Mouse (Mus musculus): ENCODE data around the gene Gpr179. TPM values are rescaled to one million over a fixed set of nuclear protein-coding genes. Genes with fewer than 3 reads are reported as not detected.

Gene Gpr179
- polyA plus RNA-seq, 1 experiment from 2014 or later, result 0.08 TPM

DNA sequence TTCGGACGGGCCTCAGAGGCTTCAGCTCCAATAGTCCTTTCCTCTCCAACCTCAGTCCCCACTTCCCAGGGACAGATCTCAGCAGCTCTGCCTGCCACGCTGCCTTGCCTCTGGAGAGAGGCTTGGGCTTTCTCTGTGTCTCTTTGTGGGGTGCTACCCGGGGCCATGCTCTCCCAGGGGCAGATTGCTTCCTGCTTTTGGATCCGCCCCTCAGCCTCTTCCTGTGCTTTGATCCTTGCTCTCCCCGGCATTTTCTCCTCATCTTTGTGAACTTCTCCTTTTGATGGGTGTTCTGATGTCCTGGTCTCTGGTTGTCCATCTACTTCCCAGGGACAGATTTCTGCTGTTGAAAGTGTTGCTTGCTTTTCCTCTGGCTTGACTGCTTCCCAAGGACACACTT is 15.6 kb downstream of the Gpr179 start:
- Histone ChIP-seq H3K36me3 (ENCODE audit: control insufficient read depth, insufficient read depth, low read length) (no peaks in the 10 kb centered on the region), H3K9me3 (ENCODE audit: control insufficient read depth, low read length) (no peaks in the 10 kb centered on the region), H3K4me3 (ENCODE audit: low read depth, low read length) (no peak overlapping the region), H3K4me1 (ENCODE audit: control insufficient read depth, insufficient read depth, low read length) (no peaks in the 10 kb centered on the region), H3K27me3 (ENCODE audit: control insufficient read depth, insufficient read depth, low read length) (no peaks in the 10 kb centered on the region), H3K27ac (ENCODE audit: low read depth, low read length) (no peak overlapping the region), H3K4me2 (ENCODE audit: low read depth) (no peak overlapping the region), H3K9ac (ENCODE audit: low read length) (0 out of 2 replicates have a peak overlapping the region, but pooled peaks have one; percentile 15)
- ATAC-seq (ENCODE audit: insufficient read depth, low FRiP score, low TSS enrichment) (no peak), DNase-seq (ENCODE audit: low spot score) (no peak)
- WGBS, result 48% methylated on average over 6 of the region's 6 CpGs

- H3K36me3 ChIP-seq (ENCODE audit: control insufficient read depth, insufficient read depth, low read length), result no peaks in the 10 kb centered on the region
- H3K27ac ChIP-seq (ENCODE audit: low read depth, low read length), result no peak overlapping the region
- no peak for DNase-seq (ENCODE audit: low spot score)
- H3K4me2 ChIP-seq (ENCODE audit: low read depth), result no peak overlapping the region
- H3K9me3 ChIP-seq (ENCODE audit: control insufficient read depth, low read length), result no peaks in the 10 kb centered on the region
- ATAC-seq (ENCODE audit: insufficient read depth, low FRiP score, low TSS enrichment), result no peak
- no peak overlapping the region for H3K9ac ChIP-seq (ENCODE audit: low read length)
- no peaks in the 10 kb centered on the region for H3K4me1 ChIP-seq (ENCODE audit: control insufficient read depth, insufficient read depth, low read length)
- 86% methylated on average over 9 of the region's 9 CpGs for WGBS
- H3K27me3 ChIP-seq (ENCODE audit: control insufficient read depth, insufficient read depth, low read length), result no peaks in the 10 kb centered on the region
- no peak overlapping the region for H3K4me3 ChIP-seq (ENCODE audit: low read depth, low read length)
These were observed 17.5 kb downstream of the Gpr179 start for GRCm38 (mm10) chr11:97334400-97334799.

DNA sequence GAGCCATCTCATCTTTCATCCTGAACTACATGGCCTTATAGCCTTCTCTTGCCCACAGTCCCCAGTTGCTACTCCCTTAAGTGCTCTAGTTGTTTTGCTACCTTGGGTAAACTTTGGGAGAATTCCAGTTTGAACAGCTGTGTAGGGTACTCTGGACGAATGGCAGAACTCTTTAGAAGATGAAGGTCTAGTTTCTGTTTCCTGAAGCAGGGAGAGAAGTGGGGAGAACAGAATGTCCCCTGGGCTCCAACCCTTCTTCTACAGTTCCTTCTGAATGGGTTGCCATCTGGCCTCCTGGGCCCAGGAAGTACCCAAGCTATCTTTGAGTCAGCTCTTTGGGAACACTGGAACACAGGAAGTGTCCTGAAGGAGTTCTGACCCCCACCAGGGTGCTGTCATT is 18.0 kb downstream of the Gpr179 start:
- no peak for ATAC-seq (ENCODE audit: insufficient read depth, low FRiP score, low TSS enrichment)
- H3K27me3 ChIP-seq (ENCODE audit: control insufficient read depth, insufficient read depth, low read length), result no peaks in the 10 kb centered on the region
- H3K4me1 ChIP-seq (ENCODE audit: control insufficient read depth, insufficient read depth, low read length), result no peaks in the 10 kb centered on the region
- no peak overlapping the region for H3K27ac ChIP-seq (ENCODE audit: low read depth, low read length)
- no peak for DNase-seq (ENCODE audit: low spot score)
- H3K36me3 ChIP-seq (ENCODE audit: control insufficient read depth, insufficient read depth, low read length), result no peaks in the 10 kb centered on the region
- no peak overlapping the region for H3K9ac ChIP-seq (ENCODE audit: low read length)
- 56% methylated on average over 1 of the region's 1 CpGs for WGBS
- no peak overlapping the region for H3K4me2 ChIP-seq (ENCODE audit: low read depth)
- no peak overlapping the region for H3K4me3 ChIP-seq (ENCODE audit: low read depth, low read length)
- H3K9me3 ChIP-seq (ENCODE audit: control insufficient read depth, low read length), result no peaks in the 10 kb centered on the region

- no peak for ATAC-seq (ENCODE audit: insufficient read depth, low FRiP score, low TSS enrichment)
- H3K4me2 ChIP-seq (ENCODE audit: low read depth), result no peak overlapping the region
- no peaks in the 10 kb centered on the region for H3K4me1 ChIP-seq (ENCODE audit: control insufficient read depth, insufficient read depth, low read length)
- no peak for DNase-seq (ENCODE audit: low spot score)
- 55% methylated on average over 9 of the region's 9 CpGs for WGBS
- H3K4me3 ChIP-seq (ENCODE audit: low read depth, low read length), result no peak overlapping the region
- no peaks in the 10 kb centered on the region for H3K36me3 ChIP-seq (ENCODE audit: control insufficient read depth, insufficient read depth, low read length)
- no peak overlapping the region for H3K9ac ChIP-seq (ENCODE audit: low read length)
- no peak overlapping the region for H3K27ac ChIP-seq (ENCODE audit: low read depth, low read length)
- H3K27me3 ChIP-seq (ENCODE audit: control insufficient read depth, insufficient read depth, low read length), result no peaks in the 10 kb centered on the region
- no peaks in the 10 kb centered on the region for H3K9me3 ChIP-seq (ENCODE audit: control insufficient read depth, low read length)
These were observed 18.8 kb downstream of the Gpr179 start for GRCm38 (mm10) chr11:97333044-97333443.

GRCm38 (mm10) chr11:97331231-97332190 is 20.4 kb downstream of the Gpr179 start:
- Histone ChIP-seq H3K9me3 (ENCODE audit: control insufficient read depth, low read length) (no peaks in the 10 kb centered on the region), H3K4me2 (ENCODE audit: low read depth) (no peak overlapping the region), H3K36me3 (ENCODE audit: control insufficient read depth, insufficient read depth, low read length) (peaks cover 3% of the 10 kb centered on the region; the same call in 1 of the 2 replicates), H3K4me1 (ENCODE audit: control insufficient read depth, insufficient read depth, low read length) (no peaks in the 10 kb centered on the region), H3K9ac (ENCODE audit: low read length) (no peak overlapping the region), H3K27ac (ENCODE audit: low read depth, low read length) (no peak overlapping the region), H3K27me3 (ENCODE audit: control insufficient read depth, insufficient read depth, low read length) (no peaks in the 10 kb centered on the region), H3K4me3 (ENCODE audit: low read depth, low read length) (no peak overlapping the region)
- DNase-seq (ENCODE audit: low spot score) (no peak), ATAC-seq (ENCODE audit: insufficient read depth, low FRiP score, low TSS enrichment) (no peak)
- 81% methylated on average over 12 of the region's 12 CpGs for WGBS

DNA sequence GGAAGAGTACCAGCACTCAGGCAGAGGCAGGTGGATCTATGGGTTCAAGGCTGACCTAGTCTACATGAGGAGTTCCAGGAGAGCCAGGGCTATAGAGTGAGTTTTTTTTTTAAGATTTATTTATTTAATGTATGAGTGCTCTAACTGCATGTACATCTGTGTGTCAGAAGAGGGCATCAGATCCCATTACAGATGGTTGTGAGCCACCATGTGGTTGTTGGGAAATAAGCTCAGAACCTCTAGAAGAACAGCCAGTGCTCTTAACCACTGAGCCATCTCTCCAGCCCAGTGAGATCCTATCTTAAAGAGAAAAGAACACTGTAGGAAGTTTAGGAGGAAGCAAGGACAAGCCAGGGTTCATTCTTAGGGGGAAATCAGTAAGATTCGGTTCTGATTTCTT is 21.6 kb downstream of the Gpr179 start:
- WGBS, result 88% methylated on average over 1 of the region's 1 CpGs

GRCm38 (mm10) chr11:97328148-97328547 is 23.7 kb downstream of the Gpr179 start:
- H3K27me3 ChIP-seq (ENCODE audit: control insufficient read depth, insufficient read depth, low read length), result no peaks in the 10 kb centered on the region
- ATAC-seq (ENCODE audit: insufficient read depth, low FRiP score, low TSS enrichment), result no peak
- no peak overlapping the region for H3K4me2 ChIP-seq (ENCODE audit: low read depth)
- DNase-seq (ENCODE audit: low spot score), result peak; percentile 76
- peaks cover 10% of the 10 kb centered on the region; the same call in 1 of the 2 replicates for H3K36me3 ChIP-seq (ENCODE audit: control insufficient read depth, insufficient read depth, low read length)
- no peak overlapping the region for H3K27ac ChIP-seq (ENCODE audit: low read depth, low read length)
- 31% methylated on average over 9 of the region's 9 CpGs for WGBS
- no peaks in the 10 kb centered on the region for H3K4me1 ChIP-seq (ENCODE audit: control insufficient read depth, insufficient read depth, low read length)
- no peaks in the 10 kb centered on the region for H3K9me3 ChIP-seq (ENCODE audit: control insufficient read depth, low read length)
- H3K4me3 ChIP-seq (ENCODE audit: low read depth, low read length), result no peak overlapping the region
- no peak overlapping the region for H3K9ac ChIP-seq (ENCODE audit: low read length)

More for the DNA sequence above, 21.6 kb downstream of the Gpr179 start:
- no peak for DNase-seq (ENCODE audit: low spot score)
- Histone ChIP-seq H3K9ac (ENCODE audit: low read length) (no peak overlapping the region), H3K9me3 (ENCODE audit: control insufficient read depth, low read length) (no peaks in the 10 kb centered on the region), H3K4me3 (ENCODE audit: low read depth, low read length) (no peak overlapping the region), H3K36me3 (ENCODE audit: control insufficient read depth, insufficient read depth, low read length) (peaks cover 5% of the 10 kb centered on the region; the same call in 1 of the 2 replicates), H3K4me2 (ENCODE audit: low read depth) (no peak overlapping the region), H3K4me1 (ENCODE audit: control insufficient read depth, insufficient read depth, low read length) (no peaks in the 10 kb centered on the region), H3K27me3 (ENCODE audit: control insufficient read depth, insufficient read depth, low read length) (no peaks in the 10 kb centered on the region), H3K27ac (ENCODE audit: low read depth, low read length) (no peak overlapping the region)
- ATAC-seq (ENCODE audit: insufficient read depth, low FRiP score, low TSS enrichment), result no peak

GRCm38 (mm10) chr11:97325224-97325623 is 26.7 kb downstream of the Gpr179 start:
- ATAC-seq (ENCODE audit: insufficient read depth, low FRiP score, low TSS enrichment) (no peak), DNase-seq (ENCODE audit: low spot score) (no peak)
- Histone ChIP-seq H3K9me3 (ENCODE audit: control insufficient read depth, low read length) (no peaks in the 10 kb centered on the region), H3K27ac (ENCODE audit: low read depth, low read length) (no peak overlapping the region), H3K36me3 (ENCODE audit: control insufficient read depth, insufficient read depth, low read length) (peaks cover 10% of the 10 kb centered on the region; the same call in 1 of the 2 replicates), H3K4me1 (ENCODE audit: control insufficient read depth, insufficient read depth, low read length) (no peaks in the 10 kb centered on the region), H3K4me3 (ENCODE audit: low read depth, low read length) (no peak overlapping the region), H3K27me3 (ENCODE audit: control insufficient read depth, insufficient read depth, low read length) (no peaks in the 10 kb centered on the region), H3K9ac (ENCODE audit: low read length) (no peak overlapping the region), H3K4me2 (ENCODE audit: low read depth) (no peak overlapping the region)
- 73% methylated on average over 1 of the region's 1 CpGs for WGBS

Measured in neural tube, embryonic 11.5 days (tissue).